Mouse (Mus musculus): ENCODE data around the gene Eif4g3. TPM values are rescaled to one million over a fixed set of nuclear protein-coding genes. Genes with fewer than 3 reads are reported as not detected.

The Eif4g3 gene
- polyA plus RNA-seq, 1 experiment from 2014 or later, result 57.3 TPM

DNA sequence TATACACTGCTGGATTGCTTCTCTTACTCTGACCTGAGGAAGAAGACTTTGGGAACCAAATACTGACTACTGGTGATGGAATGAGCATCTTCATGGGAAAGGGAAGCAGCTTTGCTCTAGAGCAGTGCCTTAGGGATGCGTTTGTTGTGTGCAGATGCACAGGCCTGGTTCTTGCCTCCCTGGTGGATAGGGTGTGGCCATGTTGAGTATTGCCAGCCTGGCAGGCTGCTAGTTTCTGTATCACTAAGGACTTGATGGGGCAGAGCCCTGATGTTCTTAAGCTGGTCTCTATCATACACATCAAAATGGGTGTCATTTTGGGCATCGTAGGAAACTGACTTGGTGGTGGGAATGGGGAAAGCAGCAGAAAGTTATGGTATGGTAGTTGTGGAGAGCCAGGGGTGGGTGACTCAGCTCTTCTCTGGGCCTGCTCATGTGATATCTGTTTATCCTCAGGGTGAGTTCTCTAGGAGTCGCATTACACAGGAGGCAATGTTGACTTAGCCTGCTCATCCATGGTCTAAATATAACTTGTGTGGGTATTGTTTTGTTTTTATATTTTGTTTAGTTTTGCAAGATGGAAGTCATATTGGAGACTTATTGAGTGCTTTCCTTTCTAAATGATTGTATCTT lies 85.0 kb downstream of the Eif4g3 start:
- ATAC-seq (replicated peaks; ENCODE audit: low FRiP score) (no peak), DNase-seq (ENCODE audit: low spot score) (no peak)
- Histone ChIP-seq H3K4me2 (ENCODE audit: low read depth, low read length, severe bottlenecking) (no peak overlapping the region), H3K36me3 (ENCODE audit: control insufficient read depth, insufficient read depth, low read length) (no peaks in the 10 kb centered on the region; the same call in 1 of the 2 replicates), H3K27ac (ENCODE audit: low read depth, low read length) (no peak overlapping the region), H3K27me3 (ENCODE audit: control insufficient read depth, insufficient read depth, low read length) (no peaks in the 10 kb centered on the region), H3K9me3 (ENCODE audit: control insufficient read depth, low read length) (no peaks in the 10 kb centered on the region), H3K4me1 (replicated peaks; ENCODE audit: control insufficient read depth, insufficient read depth, low read length) (no peaks in the 10 kb centered on the region), H3K4me3 (ENCODE audit: low read depth, low read length) (no peak overlapping the region), H3K9ac (ENCODE audit: low read length) (no peak overlapping the region)
- WGBS, result 97% methylated on average over 3 of the region's 3 CpGs

DNA sequence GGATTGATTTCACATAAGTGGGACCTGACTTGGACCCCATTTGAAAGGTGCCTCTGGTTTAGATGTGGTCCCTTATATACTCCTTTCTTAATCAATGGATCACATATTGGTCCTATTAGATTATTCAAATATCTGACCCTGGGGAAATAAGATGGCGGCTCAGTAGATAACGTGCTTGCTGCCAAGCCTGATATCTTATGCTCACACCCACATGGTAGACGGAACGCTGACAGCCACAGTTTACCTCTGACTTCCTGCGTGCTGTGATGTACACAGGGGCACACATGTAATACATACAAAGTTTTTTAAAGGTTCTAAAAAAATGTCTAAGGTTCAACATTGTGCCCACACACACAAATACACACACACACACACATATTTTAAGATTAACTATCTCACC lies 86.4 kb downstream of the Eif4g3 start:
- WGBS, result over 99% methylated on average over 5 of the region's 5 CpGs
- ATAC-seq (replicated peaks; ENCODE audit: low FRiP score), result no peak

DNA sequence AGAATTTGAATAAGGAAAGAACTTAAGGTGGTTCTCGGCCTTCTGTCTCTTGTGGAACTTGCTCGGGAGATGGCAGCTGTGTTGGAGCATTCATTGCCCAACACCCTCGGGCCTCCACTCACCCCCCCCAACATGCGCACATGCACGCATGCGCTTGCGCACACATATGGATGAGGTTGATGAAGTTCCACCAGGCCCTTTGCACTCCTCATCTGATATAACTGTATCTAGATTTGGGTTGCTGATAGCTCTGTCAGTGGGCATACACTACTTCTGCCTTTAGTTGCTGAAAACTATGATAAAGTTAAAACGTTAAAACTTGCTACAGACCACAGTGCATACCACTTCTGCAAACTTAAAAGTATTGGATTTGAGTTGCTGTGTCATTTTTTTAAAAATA lies 89.6 kb downstream of the Eif4g3 start:
- H3K36me3 ChIP-seq (ENCODE audit: control insufficient read depth, insufficient read depth, low read length), result no peaks in the 10 kb centered on the region; the same call in 1 of the 2 replicates

More for the DNA sequence above, 86.4 kb downstream of the Eif4g3 start:
- Histone ChIP-seq H3K4me3 (ENCODE audit: low read depth, low read length) (no peak overlapping the region), H3K36me3 (ENCODE audit: control insufficient read depth, insufficient read depth, low read length) (no peaks in the 10 kb centered on the region; the same call in 1 of the 2 replicates), H3K9ac (ENCODE audit: low read length) (no peak overlapping the region), H3K4me1 (replicated peaks; ENCODE audit: control insufficient read depth, insufficient read depth, low read length) (no peaks in the 10 kb centered on the region), H3K4me2 (ENCODE audit: low read depth, low read length, severe bottlenecking) (no peak overlapping the region), H3K27ac (ENCODE audit: low read depth, low read length) (no peak overlapping the region), H3K27me3 (ENCODE audit: control insufficient read depth, insufficient read depth, low read length) (no peaks in the 10 kb centered on the region), H3K9me3 (ENCODE audit: control insufficient read depth, low read length) (no peaks in the 10 kb centered on the region)
- DNase-seq (ENCODE audit: low spot score), result no peak

DNA sequence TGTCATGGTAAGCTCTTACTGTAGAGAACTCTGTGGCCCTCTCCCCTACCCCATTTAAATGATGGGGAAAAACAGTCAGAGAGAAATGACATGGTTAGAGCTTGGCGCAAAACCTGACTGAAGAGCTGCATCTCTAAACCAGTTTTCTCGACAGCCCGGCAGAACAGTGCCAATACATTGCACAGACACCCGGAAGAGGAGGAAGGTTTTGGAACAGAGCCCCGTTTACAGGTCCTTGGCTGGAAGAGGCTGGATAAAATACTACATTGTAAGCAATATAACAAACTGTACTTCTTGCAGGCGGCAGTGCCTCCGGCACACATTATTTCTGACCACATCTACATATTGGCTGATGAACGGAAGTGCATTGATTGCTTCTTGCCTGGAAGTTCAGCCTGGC lies 91.3 kb downstream of the Eif4g3 start:
- H3K27ac ChIP-seq (ENCODE audit: low read depth, low read length), result no peak overlapping the region
- H3K4me2 ChIP-seq (ENCODE audit: low read depth, low read length, severe bottlenecking), result no peak overlapping the region
- ATAC-seq (replicated peaks; ENCODE audit: low FRiP score), result no peak
- H3K9ac ChIP-seq (ENCODE audit: low read length), result no peak overlapping the region
- H3K36me3 ChIP-seq (ENCODE audit: control insufficient read depth, insufficient read depth, low read length), result no peaks in the 10 kb centered on the region; the same call in 1 of the 2 replicates
- no peaks in the 10 kb centered on the region; the same call in 1 of the 2 replicates for H3K4me1 ChIP-seq (replicated peaks; ENCODE audit: control insufficient read depth, insufficient read depth, low read length)
- no peaks in the 10 kb centered on the region for H3K9me3 ChIP-seq (ENCODE audit: control insufficient read depth, low read length)
- DNase-seq (ENCODE audit: low spot score), result no peak
- no peak overlapping the region for H3K4me3 ChIP-seq (ENCODE audit: low read depth, low read length)
- 92% methylated on average over 8 of the region's 8 CpGs for WGBS
- no peaks in the 10 kb centered on the region for H3K27me3 ChIP-seq (ENCODE audit: control insufficient read depth, insufficient read depth, low read length)

More for the DNA sequence above, 89.6 kb downstream of the Eif4g3 start:
- Histone ChIP-seq H3K9me3 (ENCODE audit: control insufficient read depth, low read length) (no peaks in the 10 kb centered on the region), H3K4me3 (ENCODE audit: low read depth, low read length) (no peak overlapping the region), H3K4me1 (replicated peaks; ENCODE audit: control insufficient read depth, insufficient read depth, low read length) (no peaks in the 10 kb centered on the region; the same call in 1 of the 2 replicates), H3K27ac (ENCODE audit: low read depth, low read length) (no peak overlapping the region), H3K4me2 (ENCODE audit: low read depth, low read length, severe bottlenecking) (no peak overlapping the region), H3K27me3 (ENCODE audit: control insufficient read depth, insufficient read depth, low read length) (no peaks in the 10 kb centered on the region), H3K9ac (ENCODE audit: low read length) (no peak overlapping the region)
- 90% methylated on average over 8 of the region's 8 CpGs for WGBS
- no peak for DNase-seq (ENCODE audit: low spot score)
- ATAC-seq (replicated peaks; ENCODE audit: low FRiP score), result no peak

DNA sequence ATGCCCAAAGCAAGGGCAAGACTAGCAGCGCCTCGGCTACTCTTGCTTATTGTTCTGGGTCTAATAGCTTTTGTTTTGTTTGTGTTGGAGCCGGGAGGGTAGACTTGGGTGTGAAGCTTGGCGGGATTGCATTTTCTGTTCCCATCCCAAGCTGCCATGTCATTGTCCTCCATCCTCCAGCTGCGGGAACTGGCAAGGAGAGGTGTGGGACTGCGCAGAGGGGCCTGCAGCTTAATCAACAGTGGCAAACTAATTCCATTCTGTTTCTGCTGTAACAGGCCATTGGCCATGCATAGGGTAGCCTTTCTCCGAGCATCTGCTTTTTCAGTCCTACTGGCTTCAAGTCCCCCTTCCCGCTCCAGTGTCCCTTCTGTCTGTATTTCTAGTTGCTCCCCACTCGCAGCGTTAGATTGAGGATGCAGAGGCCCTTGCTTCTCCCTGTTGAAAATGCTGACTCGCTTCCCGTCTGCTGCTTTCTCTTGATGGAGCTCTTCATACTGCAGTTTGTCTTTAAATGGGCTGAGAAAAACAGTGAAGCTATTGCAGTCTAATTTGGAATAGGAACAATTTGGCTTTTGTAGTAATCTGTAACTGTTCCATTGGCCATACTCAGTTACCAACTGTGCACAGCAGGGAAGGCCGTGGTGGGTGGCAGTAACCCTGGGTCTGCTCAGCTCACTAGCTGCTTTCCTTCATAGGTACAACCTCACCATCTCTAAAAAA lies 92.2 kb downstream of the Eif4g3 start:
- Histone ChIP-seq H3K36me3 (ENCODE audit: control insufficient read depth, insufficient read depth, low read length) (no peaks in the 10 kb centered on the region; the same call in 1 of the 2 replicates), H3K9me3 (ENCODE audit: control insufficient read depth, low read length) (no peaks in the 10 kb centered on the region), H3K9ac (ENCODE audit: low read length) (no peak overlapping the region), H3K4me2 (ENCODE audit: low read depth, low read length, severe bottlenecking) (no peak overlapping the region), H3K4me3 (ENCODE audit: low read depth, low read length) (no peak overlapping the region), H3K27ac (ENCODE audit: low read depth, low read length) (no peak overlapping the region), H3K4me1 (replicated peaks; ENCODE audit: control insufficient read depth, insufficient read depth, low read length) (no peaks in the 10 kb centered on the region; the same call in 1 of the 2 replicates), H3K27me3 (ENCODE audit: control insufficient read depth, insufficient read depth, low read length) (no peaks in the 10 kb centered on the region)
- ATAC-seq (replicated peaks; ENCODE audit: low FRiP score) (no peak), DNase-seq (ENCODE audit: low spot score) (no peak)
- WGBS, result 78% methylated on average over 13 of the region's 13 CpGs

DNA sequence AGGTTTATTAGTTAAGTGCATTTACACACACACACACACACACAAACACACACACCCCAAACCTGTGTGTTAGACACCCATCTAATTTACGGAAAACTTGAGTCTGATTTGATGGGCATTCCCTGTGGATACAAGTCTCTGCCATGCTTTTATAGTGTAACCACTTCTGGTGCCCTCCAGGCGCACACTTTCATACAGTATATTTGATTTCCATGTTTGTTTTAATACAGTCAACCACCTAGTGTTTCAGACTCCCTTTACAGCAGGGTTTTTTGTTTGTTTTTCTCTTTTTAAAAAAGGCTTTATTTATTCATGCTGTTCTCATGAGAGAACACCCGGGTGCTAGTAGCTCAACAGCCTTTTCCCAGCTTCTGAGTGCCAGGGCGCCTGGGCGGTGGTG lies 94.1 kb downstream of the Eif4g3 start:
- H3K4me1 ChIP-seq (replicated peaks; ENCODE audit: control insufficient read depth, insufficient read depth, low read length), result no peaks in the 10 kb centered on the region; the same call in 1 of the 2 replicates
- 88% methylated on average over 5 of the region's 5 CpGs for WGBS

DNA sequence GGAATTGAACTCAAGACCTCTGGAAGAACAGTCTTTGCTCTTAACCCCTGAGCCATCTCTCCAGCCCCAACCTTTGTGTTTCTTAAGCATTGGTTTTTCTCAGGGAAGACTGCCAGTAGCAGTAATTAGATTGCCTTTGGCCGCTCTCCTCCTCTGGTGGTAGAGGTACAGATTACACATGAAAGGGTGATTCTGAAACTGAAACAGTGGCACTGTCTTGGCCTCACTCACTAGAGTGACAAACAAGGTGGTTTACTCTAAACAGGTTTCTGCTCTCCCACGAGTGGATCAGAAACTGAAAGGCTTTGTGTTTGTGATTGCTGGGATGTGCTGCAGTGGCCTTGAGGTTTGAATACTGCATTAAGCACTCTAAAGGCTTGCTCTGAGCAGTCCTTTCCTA lies 96.7 kb downstream of the Eif4g3 start:
- Histone ChIP-seq H3K9me3 (ENCODE audit: control insufficient read depth, low read length) (no peaks in the 10 kb centered on the region), H3K9ac (ENCODE audit: low read length) (no peak overlapping the region), H3K27ac (ENCODE audit: low read depth, low read length) (no peak overlapping the region), H3K4me3 (ENCODE audit: low read depth, low read length) (no peak overlapping the region), H3K36me3 (ENCODE audit: control insufficient read depth, insufficient read depth, low read length) (no peaks in the 10 kb centered on the region; the same call in 1 of the 2 replicates), H3K27me3 (ENCODE audit: control insufficient read depth, insufficient read depth, low read length) (no peaks in the 10 kb centered on the region), H3K4me2 (ENCODE audit: low read depth, low read length, severe bottlenecking) (no peak overlapping the region), H3K4me1 (replicated peaks; ENCODE audit: control insufficient read depth, insufficient read depth, low read length) (no peaks in the 10 kb centered on the region; the same call in 1 of the 2 replicates)
- DNase-seq (ENCODE audit: low spot score) (no peak), ATAC-seq (replicated peaks; ENCODE audit: low FRiP score) (no peak)
- 85% methylated on average over 2 of the region's 2 CpGs for WGBS

More for the DNA sequence above, 94.1 kb downstream of the Eif4g3 start:
- Histone ChIP-seq H3K9me3 (ENCODE audit: control insufficient read depth, low read length) (no peaks in the 10 kb centered on the region), H3K27ac (ENCODE audit: low read depth, low read length) (no peak overlapping the region), H3K9ac (ENCODE audit: low read length) (no peak overlapping the region), H3K4me3 (ENCODE audit: low read depth, low read length) (no peak overlapping the region), H3K36me3 (ENCODE audit: control insufficient read depth, insufficient read depth, low read length) (no peaks in the 10 kb centered on the region; the same call in 1 of the 2 replicates), H3K4me2 (ENCODE audit: low read depth, low read length, severe bottlenecking) (no peak overlapping the region), H3K27me3 (ENCODE audit: control insufficient read depth, insufficient read depth, low read length) (no peaks in the 10 kb centered on the region)
- DNase-seq (ENCODE audit: low spot score) (no peak), ATAC-seq (replicated peaks; ENCODE audit: low FRiP score) (no peak)

DNA sequence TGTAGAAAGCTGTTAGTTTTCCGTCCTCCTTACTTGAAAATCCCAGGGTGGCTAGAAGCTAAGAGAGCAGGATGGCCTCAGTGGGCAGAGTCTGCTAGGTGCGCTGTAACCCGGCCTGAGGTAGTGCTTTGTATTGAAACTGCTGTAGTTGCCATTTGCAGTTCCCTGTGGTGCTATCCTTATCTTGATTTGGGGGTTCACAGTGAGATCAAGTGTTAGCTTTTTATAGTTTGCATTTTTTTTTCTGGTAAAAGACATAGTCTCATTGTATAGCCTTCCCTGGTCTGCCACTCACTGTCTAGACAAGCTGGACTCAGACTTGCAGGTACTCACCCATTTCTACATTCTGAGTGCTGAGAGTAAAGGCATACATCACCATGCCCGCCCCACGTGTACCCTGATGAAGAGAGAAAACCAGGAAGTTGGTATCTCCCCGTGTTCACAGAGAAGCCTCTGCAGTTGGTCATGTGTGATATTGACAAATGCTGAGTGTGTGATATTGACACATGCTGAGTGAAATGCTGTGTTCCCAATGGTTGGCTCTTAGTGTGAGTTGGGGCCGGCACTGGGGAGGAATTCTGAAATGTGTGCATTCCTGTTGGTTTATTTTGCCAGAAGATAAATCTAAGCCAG lies 98.9 kb downstream of the Eif4g3 start:
- Histone ChIP-seq H3K9ac (ENCODE audit: low read length) (no peak overlapping the region), H3K4me3 (ENCODE audit: low read depth, low read length) (no peak overlapping the region), H3K36me3 (ENCODE audit: control insufficient read depth, insufficient read depth, low read length) (no peaks in the 10 kb centered on the region; the same call in 1 of the 2 replicates), H3K4me2 (ENCODE audit: low read depth, low read length, severe bottlenecking) (no peak overlapping the region), H3K27me3 (ENCODE audit: control insufficient read depth, insufficient read depth, low read length) (no peaks in the 10 kb centered on the region), H3K4me1 (replicated peaks; ENCODE audit: control insufficient read depth, insufficient read depth, low read length) (no peaks in the 10 kb centered on the region), H3K9me3 (ENCODE audit: control insufficient read depth, low read length) (no peaks in the 10 kb centered on the region), H3K27ac (ENCODE audit: low read depth, low read length) (no peak overlapping the region)
- DNase-seq (ENCODE audit: low spot score), result no peak
- WGBS, result 96% methylated on average over 7 of the region's 7 CpGs
- ATAC-seq (replicated peaks; ENCODE audit: low FRiP score), result no peak

Data from forebrain, embryonic 11.5 days (tissue).